Mouse (Mus musculus): ENCODE measurements around the gene Lsamp. TPM values are rescaled to one million over a fixed set of nuclear protein-coding genes. Genes with fewer than 3 reads are reported as not detected.
A peak's percentile ranks its signal among the peaks of the same experiment; 100 is the strongest.

The Lsamp gene
- polyA plus RNA-seq, 1 experiment from 2014 or later: 0.75 TPM

DNA sequence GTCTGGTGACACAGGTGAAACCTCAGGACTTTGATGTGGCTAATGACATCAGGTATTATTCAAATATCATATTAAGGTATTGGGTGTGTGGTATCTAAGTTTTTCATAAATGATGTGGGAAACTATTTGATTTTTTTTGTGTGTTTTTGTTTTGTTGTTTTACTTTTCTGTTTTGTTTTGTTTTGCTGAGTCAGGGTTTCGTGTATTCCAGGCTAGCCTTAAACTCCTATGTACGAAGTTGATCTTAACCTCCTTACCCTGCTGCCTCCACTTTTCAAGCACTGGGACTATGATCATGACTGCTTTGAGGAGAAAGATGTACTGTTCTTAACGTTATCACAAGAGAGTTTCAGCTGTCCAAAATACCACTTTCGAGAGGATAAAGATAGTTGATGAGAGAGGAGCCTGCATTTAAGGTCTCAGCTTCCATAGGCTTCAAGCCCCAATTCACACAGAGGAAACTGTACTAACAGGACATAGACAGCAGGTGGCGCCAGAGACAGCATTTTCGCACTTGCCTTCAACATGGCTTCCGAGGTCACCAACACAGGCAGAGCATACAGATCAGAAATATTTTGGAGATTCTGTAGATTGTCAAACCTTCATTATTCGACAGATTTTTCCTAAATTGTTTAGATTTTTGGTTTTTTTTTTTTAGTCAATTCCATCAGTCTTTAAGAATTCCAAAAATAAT lies 2185.4 kb downstream of the Lsamp start:
- Histone ChIP-seq H3K27ac (no peak overlapping the region), H3K4me3 (no peak overlapping the region), H3K27me3 (no peaks in the 10 kb centered on the region), H3K9me3 (no peaks in the 10 kb centered on the region), H3K4me2 (no peak overlapping the region), H3K36me3 (no peaks in the 10 kb centered on the region), H3K9ac (no peak overlapping the region), H3K4me1 (no peaks in the 10 kb centered on the region)
- 26% methylated on average over 8 of the region's 8 CpGs for WGBS
- no peak; the same call in 1 of the 2 replicates for ATAC-seq (ENCODE audit: borderline replicate concordance, extremely low read depth, low FRiP score, low TSS enrichment)

DNA sequence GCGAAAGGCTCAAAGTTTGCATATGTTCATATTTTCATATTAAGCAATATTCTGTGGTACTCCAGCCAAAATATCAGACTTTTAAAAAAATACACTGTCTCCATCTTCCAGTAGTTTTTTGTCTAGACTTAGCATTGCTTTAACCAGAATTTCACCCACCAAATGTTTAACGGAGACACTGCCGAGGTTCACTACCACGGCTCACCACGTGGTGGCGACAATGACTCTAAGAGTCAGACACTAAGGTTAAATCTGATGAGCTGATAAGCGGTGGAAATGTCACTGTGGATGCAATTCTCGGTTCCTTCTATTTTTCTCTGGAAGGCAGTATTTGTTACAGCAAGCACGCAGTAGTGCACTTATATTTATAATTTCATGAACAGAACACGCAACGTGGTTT lies 2188.3 kb downstream of the Lsamp start:
- H3K9me3 ChIP-seq: no peaks in the 10 kb centered on the region
- H3K4me1 ChIP-seq: no peaks in the 10 kb centered on the region
- no peak overlapping the region for H3K9ac ChIP-seq
- no peak overlapping the region for H3K4me3 ChIP-seq
- no peaks in the 10 kb centered on the region for H3K36me3 ChIP-seq
- ATAC-seq (ENCODE audit: borderline replicate concordance, extremely low read depth, low FRiP score, low TSS enrichment): no peak
- H3K27ac ChIP-seq: no peak overlapping the region
- H3K4me2 ChIP-seq: no peak overlapping the region
- WGBS: 24% methylated on average over 11 of the region's 11 CpGs
- no peaks in the 10 kb centered on the region for H3K27me3 ChIP-seq

DNA sequence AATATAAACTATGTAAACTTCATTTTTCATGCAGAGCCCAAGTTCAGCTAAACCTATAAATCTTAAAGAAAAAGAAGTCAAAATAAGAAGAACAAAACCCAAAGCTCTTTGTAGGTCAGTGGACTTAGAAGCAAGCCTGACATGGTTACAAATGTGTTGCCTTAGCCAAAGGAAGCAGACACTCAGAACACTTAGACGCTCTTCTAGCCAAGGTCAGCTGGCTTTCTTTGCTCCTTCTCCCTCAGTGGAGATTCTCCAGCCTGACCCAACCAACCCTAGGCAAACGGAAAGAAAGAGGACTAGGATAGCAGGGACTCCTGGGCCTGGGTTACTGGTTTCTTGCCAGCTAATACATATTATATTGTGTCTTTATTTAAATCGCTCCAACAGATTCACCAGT lies 2194.7 kb downstream of the Lsamp start:
- ATAC-seq (ENCODE audit: borderline replicate concordance, extremely low read depth, low FRiP score, low TSS enrichment): no peak
- H3K27ac ChIP-seq: no peak overlapping the region
- H3K36me3 ChIP-seq: no peaks in the 10 kb centered on the region
- H3K27me3 ChIP-seq: no peaks in the 10 kb centered on the region
- H3K9ac ChIP-seq: no peak overlapping the region
- H3K4me1 ChIP-seq: no peaks in the 10 kb centered on the region
- no peak overlapping the region for H3K4me3 ChIP-seq
- H3K9me3 ChIP-seq: no peaks in the 10 kb centered on the region
- no peak overlapping the region for H3K4me2 ChIP-seq
- 50% methylated on average over 3 of the region's 3 CpGs for WGBS

DNA sequence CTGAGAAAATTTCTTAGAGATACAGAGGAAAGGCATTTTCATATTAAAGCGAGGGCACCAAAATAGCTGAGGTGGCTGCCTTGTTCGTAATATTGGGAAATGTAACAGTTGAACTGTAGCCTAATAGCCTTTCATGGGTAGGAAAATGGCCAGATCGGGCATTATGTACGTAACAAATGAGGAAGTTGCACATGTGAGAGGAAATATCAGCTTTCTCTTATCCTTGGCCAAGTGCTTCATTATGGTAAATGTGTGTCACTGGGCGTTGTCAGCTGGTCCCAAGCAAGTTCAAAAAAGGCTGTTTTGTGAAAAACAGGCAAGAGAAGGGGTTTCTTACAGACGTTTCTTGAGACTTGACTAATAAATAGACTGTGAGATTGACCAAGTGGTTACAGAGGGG lies 2195.9 kb downstream of the Lsamp start:
- WGBS: 53% methylated on average over 6 of the region's 6 CpGs
- Histone ChIP-seq H3K4me1 (no peaks in the 10 kb centered on the region), H3K4me3 (no peak overlapping the region), H3K27ac (no peak overlapping the region), H3K36me3 (no peaks in the 10 kb centered on the region), H3K4me2 (no peak overlapping the region; the same call in 1 of the 2 replicates), H3K27me3 (no peaks in the 10 kb centered on the region), H3K9ac (no peak overlapping the region), H3K9me3 (no peaks in the 10 kb centered on the region)
- peak; percentile 62; the same call in 1 of the 2 replicates for ATAC-seq (ENCODE audit: borderline replicate concordance, extremely low read depth, low FRiP score, low TSS enrichment)

DNA sequence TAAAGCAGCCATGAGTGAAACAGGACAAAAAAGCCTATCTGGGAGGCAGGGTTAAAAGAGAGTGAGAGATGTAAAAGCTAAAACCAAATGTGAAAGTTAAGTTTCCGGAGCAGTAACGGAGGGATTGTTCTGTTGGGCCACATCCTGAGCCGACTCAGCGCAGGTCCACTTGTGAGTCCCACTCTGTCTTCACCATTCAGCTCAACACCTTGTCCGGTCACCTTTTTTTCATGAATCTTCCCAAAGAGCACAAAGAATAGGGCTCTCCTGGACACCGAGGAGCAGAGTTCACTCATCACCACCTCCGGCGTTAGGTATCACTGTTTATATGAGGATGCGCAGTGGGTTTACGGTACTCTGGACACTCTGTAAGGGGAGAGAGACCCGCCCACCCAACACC lies 2196.3 kb downstream of the Lsamp start:
- Histone ChIP-seq H3K27me3 (no peaks in the 10 kb centered on the region), H3K4me2 (peak overlapping the region; percentile 35), H3K4me3 (no peak overlapping the region), H3K9ac (no peak overlapping the region), H3K4me1 (no peaks in the 10 kb centered on the region), H3K27ac (no peak overlapping the region), H3K9me3 (no peaks in the 10 kb centered on the region), H3K36me3 (no peaks in the 10 kb centered on the region)
- no peak for ATAC-seq (ENCODE audit: borderline replicate concordance, extremely low read depth, low FRiP score, low TSS enrichment)
- WGBS: 77% methylated on average over 11 of the region's 11 CpGs

DNA sequence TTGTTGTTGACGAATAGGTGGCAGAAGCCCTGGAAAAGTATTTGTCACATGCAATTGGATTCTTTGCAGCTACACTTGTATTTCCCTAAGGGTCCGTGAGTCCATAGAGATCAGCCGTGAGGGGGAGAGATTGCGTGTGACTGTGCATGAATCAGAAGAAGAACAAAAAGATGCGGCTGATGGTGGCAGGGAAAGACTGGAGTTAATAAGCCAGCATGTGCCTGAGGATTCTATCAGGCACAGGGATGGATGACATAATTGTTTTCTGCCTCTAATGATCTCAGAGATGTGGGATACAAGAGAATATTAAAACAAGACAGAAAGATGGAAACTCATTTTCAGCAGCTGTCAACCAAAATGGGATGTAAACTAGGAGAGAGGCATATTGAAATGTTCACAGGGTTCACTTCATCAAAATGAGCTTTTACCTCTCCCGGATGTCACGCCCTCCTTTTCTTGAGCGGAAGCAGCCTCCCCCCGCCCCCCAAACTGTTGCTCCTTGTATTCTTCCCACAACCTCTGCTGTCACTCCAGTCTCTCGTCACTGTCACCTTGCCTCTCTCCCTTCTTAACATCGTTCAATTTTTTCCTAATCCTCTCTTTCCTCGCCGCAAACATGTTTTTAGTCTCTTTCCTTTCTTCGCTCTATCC lies 2205.4 kb downstream of the Lsamp start:
- H3K27me3 ChIP-seq: no peaks in the 10 kb centered on the region
- H3K36me3 ChIP-seq: no peaks in the 10 kb centered on the region
- H3K9me3 ChIP-seq: no peaks in the 10 kb centered on the region
- WGBS: 31% methylated on average over 14 of the region's 14 CpGs
- H3K4me2 ChIP-seq: peak overlapping the region; percentile 74
- H3K4me3 ChIP-seq: peak overlapping the region; percentile 51
- H3K27ac ChIP-seq: no peak overlapping the region
- H3K4me1 ChIP-seq: 0 out of 2 replicates have a peak, but pooled peaks cover 6% of the 10 kb centered on the region
- 0 out of 2 replicates have a peak, but pooled peaks have one; percentile 33 for ATAC-seq (ENCODE audit: borderline replicate concordance, extremely low read depth, low FRiP score, low TSS enrichment)
- peak overlapping the region; percentile 27 for H3K9ac ChIP-seq

DNA sequence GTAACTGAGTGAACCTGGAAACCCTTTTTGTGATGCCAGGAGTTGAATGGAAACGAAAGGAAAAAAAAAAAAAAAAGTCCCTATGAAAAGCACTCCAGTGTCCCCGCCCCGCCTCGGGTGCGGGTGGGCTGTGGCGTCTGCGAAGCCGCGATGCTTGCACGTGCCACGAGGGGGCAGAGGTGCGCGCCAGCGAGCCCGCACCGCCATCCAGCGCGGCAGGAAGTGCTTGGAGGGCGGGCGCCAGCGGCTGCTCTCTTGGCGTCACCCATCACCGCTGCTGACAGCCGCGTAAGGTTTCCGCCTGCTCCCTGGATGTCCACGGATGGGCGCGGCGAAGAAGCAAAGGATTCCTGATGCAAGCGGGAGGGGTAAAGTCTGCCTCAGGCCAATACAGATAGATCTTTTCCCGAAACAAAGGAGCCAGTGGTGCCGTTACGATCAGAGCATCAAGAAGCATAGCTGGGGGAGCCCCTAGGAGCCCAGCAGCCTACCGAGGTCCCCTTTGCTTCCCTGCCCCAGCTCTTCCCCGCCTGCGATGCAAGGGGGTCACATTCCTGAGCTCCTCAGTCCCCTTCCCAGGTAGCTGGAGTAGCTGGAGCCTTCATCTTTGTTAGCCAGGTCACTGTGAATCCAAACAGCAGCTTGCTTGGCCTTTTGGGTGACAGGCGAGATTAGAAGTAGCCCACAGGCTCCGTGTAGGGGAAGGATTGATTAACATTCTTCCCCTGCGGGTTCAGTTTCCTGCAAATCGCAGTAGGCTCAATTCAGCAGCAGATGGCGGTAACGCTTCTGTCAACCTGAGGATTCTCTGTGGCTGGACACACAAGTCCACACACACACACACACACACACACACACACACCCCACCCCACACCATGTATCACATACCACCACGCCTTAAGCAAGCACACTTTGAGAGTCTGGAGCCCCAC lies 2206.2 kb downstream of the Lsamp start:
- Histone ChIP-seq H3K9ac (peak overlapping the region; percentile 56), H3K4me3 (peak overlapping the region; percentile 51), H3K9me3 (no peaks in the 10 kb centered on the region), H3K36me3 (no peaks in the 10 kb centered on the region), H3K27me3 (no peaks in the 10 kb centered on the region), H3K27ac (peak overlapping the region; percentile 88), H3K4me1 (0 out of 2 replicates have a peak, but pooled peaks cover 6% of the 10 kb centered on the region), H3K4me2 (peak overlapping the region; percentile 74)
- 2% methylated on average over 44 of the region's 44 CpGs for WGBS
- peak; percentile 97 for ATAC-seq (ENCODE audit: borderline replicate concordance, extremely low read depth, low FRiP score, low TSS enrichment)

Small RNA genes within 50 kb of the gene (microRNA-seq; reads per million reads assigned to microRNA genes)
- gene Gm27887 (not detected), gene Gm47276 (not detected)
